Mouse (Mus musculus) lung, postnatal 0 days (tissue): Measurements from ENCODE around the gene Mpp3. TPM values are rescaled to one million over a fixed set of nuclear protein-coding genes. Genes with fewer than 3 reads are reported as not detected.

ENCODE experiments used
- ATAC-seq: fragments of 200-750 bp; cut with Nextera tagmentation; 2 replicates; pipeline ENCODE4 v1.8.0; 2017; ENCODE audit warnings: moderate library complexity
- DNase-seq: peaks from one replicate; pipeline ENCODE4 v3.0.0-alpha.2; 2016; ENCODE audit warnings: low spot score
- H3K27ac ChIP-seq: fragments of 300-500 bp; sonication (generic); 2 replicates; pipeline ENCODE4 v1.5.1; 2014; ENCODE audit warnings: antibody characterized with exemption, mild to moderate bottlenecking, low read length, mixed read lengths
- H3K27me3 ChIP-seq: fragments of 300-500 bp; sonication (generic); replicated peaks from 2 replicates; pipeline ENCODE4 v1.6.1; 2014; ENCODE audit warnings: low read length, mixed read lengths; ENCODE audit not compliant: insufficient read depth
- H3K36me3 ChIP-seq: fragments of 300-500 bp; sonication (generic); 2 replicates; pipeline ENCODE4 v1.6.1; 2014; ENCODE audit warnings: low read length, mixed read lengths; ENCODE audit not compliant: insufficient read depth
- H3K4me1 ChIP-seq: fragments of 300-500 bp; sonication (generic); 2 replicates; pipeline ENCODE4 v1.6.1; 2014; ENCODE audit warnings: antibody characterized with exemption, low read depth, low read length, mixed read lengths; ENCODE audit not compliant: insufficient read depth
- H3K4me2 ChIP-seq: fragments of 300-500 bp; sonication (generic); replicated peaks from 2 replicates; pipeline ENCODE4 v1.6.1; 2014; ENCODE audit warnings: low read depth, mild to moderate bottlenecking, low read length, moderate library complexity, mixed read lengths
- H3K4me3 ChIP-seq: fragments of 300-500 bp; sonication (generic); 2 replicates; pipeline ENCODE4 v1.5.1; 2014; ENCODE audit warnings: low read depth, low read length
- H3K9ac ChIP-seq: fragments of 300-500 bp; sonication (generic); replicated peaks from 2 replicates; pipeline ENCODE4 v1.6.1; 2014; ENCODE audit warnings: low read depth, mild to moderate bottlenecking
- H3K9me3 ChIP-seq: fragments of 300-500 bp; sonication (generic); 2 replicates; pipeline ENCODE4 v1.6.1; 2016; ENCODE audit warnings: low read length, mixed read lengths
- CTCF ChIP-seq: IDR thresholded peaks from 2 replicates; pipeline ENCODE4 v1.5.1; 2016; ENCODE audit warnings: antibody characterized with exemption, mild to moderate bottlenecking
- EP300 ChIP-seq: IDR thresholded peaks from 2 replicates; pipeline ENCODE4 v1.6.1; 2016; ENCODE audit warnings: antibody characterized with exemption, mild to moderate bottlenecking, control low read depth
- WGBS: fragments of 180-500 bp; shearing (Covaris S2); extraction: QIAGEN DNeasy Blood & Tissue Kit; methylation state at CpG from one replicate; pipeline ENCODE4 v1.1.7; 2014; 5-methylcytosine and 5-hydroxymethylcytosine counted together
- polyA plus RNA-seq: library from polyadenylated mRNA; unstranded; fragments of >200 nt; fragmentation: Nextera tagmentation; extraction: Ambion mirVana; gene quantifications from 2 replicates; pipeline ENCODE4 v1.2.1, GENCODE M21; 2015

Mpp3 gene
- polyA plus RNA-seq, 1 experiment from 2014 or later = 2.2 TPM

GRCm38 (mm10) chr11:102023406-102023805 is 4.9 kb downstream of the Mpp3 start:
- 77% methylated on average over 13 of the region's 13 CpGs for WGBS
- no peak for ATAC-seq
- no peak overlapping the region for H3K9ac ChIP-seq
- H3K4me3 ChIP-seq = no peak overlapping the region
- H3K4me1 ChIP-seq = no peaks in the 10 kb centered on the region
- no peak overlapping the region for H3K4me2 ChIP-seq
- H3K27me3 ChIP-seq = no peaks in the 10 kb centered on the region
- DNase-seq = no peak
- H3K9me3 ChIP-seq = no peaks in the 10 kb centered on the region
- H3K36me3 ChIP-seq = no peaks in the 10 kb centered on the region
- no peak overlapping the region for H3K27ac ChIP-seq
- TF ChIP-seq CTCF = no peak
- TF ChIP-seq EP300 = no peak

DNA sequence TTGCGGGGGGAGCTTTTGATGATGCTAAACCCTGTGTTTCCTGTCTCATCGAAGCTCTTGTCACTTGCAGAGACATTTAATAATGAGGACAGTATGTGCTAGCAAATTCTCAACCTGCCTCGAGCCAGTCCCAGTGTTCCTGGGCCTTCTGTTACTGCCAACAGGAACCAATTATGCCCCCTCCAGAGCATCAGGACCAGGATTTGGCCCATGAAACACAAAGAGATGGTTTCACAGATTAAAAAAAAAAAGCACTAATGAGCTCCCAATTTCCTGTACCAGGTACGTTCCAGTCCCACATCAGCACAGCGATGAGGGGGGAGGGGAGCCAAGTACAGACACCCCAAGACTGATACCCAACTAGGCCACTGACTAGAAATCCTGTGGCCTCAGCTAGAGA is 7.1 kb downstream of the Mpp3 start:
- no peaks in the 10 kb centered on the region for H3K36me3 ChIP-seq
- 81% methylated on average over 5 of the region's 5 CpGs for WGBS
- no peaks in the 10 kb centered on the region for H3K9me3 ChIP-seq
- ATAC-seq = no peak
- TF ChIP-seq CTCF (no peak), EP300 (no peak)
- no peak for DNase-seq
- H3K4me1 ChIP-seq = no peaks in the 10 kb centered on the region
- no peak overlapping the region for H3K4me2 ChIP-seq
- H3K4me3 ChIP-seq = no peak overlapping the region
- no peak overlapping the region for H3K27ac ChIP-seq
- H3K27me3 ChIP-seq = no peaks in the 10 kb centered on the region
- no peak overlapping the region for H3K9ac ChIP-seq

GRCm38 (mm10) chr11:102019736-102020135 is 8.5 kb downstream of the Mpp3 start:
- Histone ChIP-seq H3K27me3 (no peaks in the 10 kb centered on the region), H3K4me2 (no peak overlapping the region), H3K9me3 (no peaks in the 10 kb centered on the region), H3K27ac (no peak overlapping the region), H3K36me3 (no peaks in the 10 kb centered on the region), H3K4me1 (no peaks in the 10 kb centered on the region), H3K9ac (no peak overlapping the region), H3K4me3 (no peak overlapping the region)
- TF ChIP-seq CTCF = no peak
- WGBS = 74% methylated on average over 9 of the region's 9 CpGs
- DNase-seq (no peak), ATAC-seq (no peak)

DNA sequence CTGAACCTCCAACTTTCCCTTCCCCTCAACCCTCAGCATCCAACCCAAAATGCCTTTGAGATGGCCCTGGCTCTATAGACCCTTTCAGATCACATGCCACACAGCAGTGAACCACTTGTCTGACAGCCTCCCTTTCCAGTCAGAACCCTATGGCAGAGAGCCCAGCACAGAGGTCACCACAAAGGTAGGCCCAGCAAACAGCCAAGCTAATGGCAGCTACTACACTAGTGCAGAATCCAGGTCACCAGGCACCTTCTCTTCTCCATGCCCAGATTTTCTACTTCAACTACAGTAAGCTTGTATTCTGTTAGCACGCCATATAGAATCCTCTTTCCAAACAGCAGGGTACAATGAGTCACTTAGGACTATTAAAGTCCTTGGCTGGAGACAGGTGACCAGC is 12.1 kb downstream of the Mpp3 start:
- H3K4me1 ChIP-seq = no peaks in the 10 kb centered on the region
- H3K27ac ChIP-seq = no peak overlapping the region

DNA sequence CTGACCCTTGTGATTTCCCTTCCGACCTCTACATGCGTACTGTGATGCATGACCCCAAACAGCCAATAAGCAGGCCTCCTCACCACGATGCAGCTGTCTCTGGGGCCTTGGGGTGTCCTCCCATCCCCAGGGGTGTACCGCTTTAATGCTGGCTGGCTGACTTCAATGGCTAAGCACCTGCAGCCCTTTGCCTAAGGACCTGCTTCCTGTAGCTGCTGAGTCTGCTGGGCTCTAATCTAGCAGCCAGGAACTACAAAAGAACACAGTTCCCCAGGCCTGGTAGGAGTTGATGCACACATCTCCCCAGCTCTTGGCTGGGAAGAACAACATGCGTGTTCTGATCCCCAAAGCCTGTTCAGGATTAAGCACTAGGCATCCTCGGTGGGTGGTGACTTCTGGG is 12.8 kb downstream of the Mpp3 start:
- Histone ChIP-seq H3K4me2 (no peak overlapping the region), H3K36me3 (no peaks in the 10 kb centered on the region), H3K9me3 (no peaks in the 10 kb centered on the region), H3K9ac (no peak overlapping the region), H3K27ac (no peak overlapping the region), H3K4me3 (no peak overlapping the region), H3K4me1 (no peaks in the 10 kb centered on the region), H3K27me3 (no peaks in the 10 kb centered on the region)
- 72% methylated on average over 6 of the region's 6 CpGs for WGBS
- no peak for ATAC-seq
- DNase-seq = no peak
- no peak for TF ChIP-seq CTCF
- TF ChIP-seq EP300 = no peak

More for the DNA sequence above, 12.1 kb downstream of the Mpp3 start:
- H3K27me3 ChIP-seq = no peaks in the 10 kb centered on the region
- ATAC-seq (no peak), DNase-seq (no peak)
- no peaks in the 10 kb centered on the region for H3K36me3 ChIP-seq
- H3K4me2 ChIP-seq = no peak overlapping the region
- no peaks in the 10 kb centered on the region for H3K9me3 ChIP-seq
- H3K4me3 ChIP-seq = no peak overlapping the region
- no peak for TF ChIP-seq EP300
- TF ChIP-seq CTCF = no peak
- H3K9ac ChIP-seq = no peak overlapping the region
- WGBS = 85% methylated on average over 1 of the region's 1 CpGs

DNA sequence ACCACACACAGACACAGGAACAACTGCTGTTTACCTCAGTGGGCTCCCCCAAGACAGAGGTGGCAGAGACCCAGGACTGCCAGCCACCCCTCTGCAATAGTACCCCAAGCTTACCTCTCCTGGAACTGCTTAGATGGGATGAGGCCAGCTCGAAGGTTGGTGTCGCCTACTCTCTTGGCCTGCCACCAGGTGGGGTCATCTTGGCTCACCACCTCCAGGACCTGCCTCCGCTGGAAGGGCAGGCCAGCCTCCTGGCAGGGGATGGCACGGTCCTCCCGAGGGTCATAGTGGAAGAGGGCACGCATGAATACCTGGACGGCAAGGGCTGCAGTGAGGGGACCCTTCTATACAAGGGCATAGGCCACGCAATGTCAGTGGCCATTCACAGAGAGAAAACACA is 15.1 kb downstream of the Mpp3 start:
- H3K4me3 ChIP-seq = no peak overlapping the region
- H3K36me3 ChIP-seq = no peaks in the 10 kb centered on the region
- H3K9ac ChIP-seq = no peak overlapping the region
- H3K27ac ChIP-seq = no peak overlapping the region
- no peaks in the 10 kb centered on the region for H3K9me3 ChIP-seq
- no peak overlapping the region for H3K4me2 ChIP-seq
- ATAC-seq (no peak), DNase-seq (no peak)
- WGBS = 79% methylated on average over 8 of the region's 8 CpGs
- H3K27me3 ChIP-seq = no peaks in the 10 kb centered on the region
- no peaks in the 10 kb centered on the region for H3K4me1 ChIP-seq
- TF ChIP-seq CTCF (0 out of 2 replicates have a peak, but pooled peaks have one; percentile 8), EP300 (no peak)

DNA sequence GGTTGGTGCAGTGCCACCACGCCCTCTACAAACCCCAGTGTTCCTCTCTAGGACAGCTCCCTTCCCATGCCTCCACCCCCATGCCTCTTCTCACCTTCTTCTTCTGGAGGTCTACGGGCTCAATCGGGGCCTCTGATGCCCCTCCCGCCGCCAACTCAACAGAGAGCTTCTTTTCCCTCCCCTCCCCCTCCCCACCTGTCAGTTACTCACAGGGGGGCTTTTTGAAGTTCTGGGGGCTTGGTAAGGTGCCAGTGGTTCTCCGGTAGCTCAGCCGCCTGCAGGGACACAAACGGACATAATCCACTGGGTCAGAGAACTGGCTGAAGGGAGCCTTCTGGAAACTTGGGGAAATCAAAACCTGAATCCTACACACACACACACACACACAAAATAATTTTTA is 16.8 kb downstream of the Mpp3 start:
- H3K27ac ChIP-seq = no peak overlapping the region
- no peak for DNase-seq
- no peaks in the 10 kb centered on the region for H3K9me3 ChIP-seq
- no peak overlapping the region for H3K4me2 ChIP-seq
- no peak overlapping the region for H3K9ac ChIP-seq
- no peak overlapping the region for H3K4me3 ChIP-seq
- H3K4me1 ChIP-seq = no peaks in the 10 kb centered on the region
- no peak for ATAC-seq
- H3K27me3 ChIP-seq = no peaks in the 10 kb centered on the region
- H3K36me3 ChIP-seq = no peaks in the 10 kb centered on the region
- TF ChIP-seq CTCF (no peak), EP300 (no peak)
- WGBS = 80% methylated on average over 8 of the region's 8 CpGs
